Mouse (Mus musculus) megakaryocyte, embryonic 14.5 days (primary cell): ENCODE measurements at regions not wholly inside any gene's neighbourhood (a gene's known extent, or its start where the extent isn't known, plus 50 kb on each side); places are given as distances from the start of the nearest gene placed in this dataset.

ENCODE experiments used
- FLI1 ChIP-seq: IDR thresholded peaks from 2 replicates; pipeline ENCODE4 v1.6.1; 2012; ENCODE audit warnings: low read length, inconsistent platforms, mixed read lengths
- GATA1 ChIP-seq: IDR thresholded peaks from 3 replicates; pipeline ENCODE4 v1.6.1; 2012; ENCODE audit warnings: mixed read lengths, low read length, inconsistent platforms, borderline replicate concordance

GRCm38 (mm10) chr10:67657305-67657704 is 108.5 kb upstream of the Ado start:
- no peak for TF ChIP-seq GATA1
- TF ChIP-seq FLI1, result no peak
